Mouse (Mus musculus): ENCODE results near the gene Chpf. TPM values are rescaled to one million over a fixed set of nuclear protein-coding genes. Genes with fewer than 3 reads are reported as not detected.

Chpf gene
- polyA plus RNA-seq, 1 experiment from 2014 or later, result 44.7 TPM

DNA sequence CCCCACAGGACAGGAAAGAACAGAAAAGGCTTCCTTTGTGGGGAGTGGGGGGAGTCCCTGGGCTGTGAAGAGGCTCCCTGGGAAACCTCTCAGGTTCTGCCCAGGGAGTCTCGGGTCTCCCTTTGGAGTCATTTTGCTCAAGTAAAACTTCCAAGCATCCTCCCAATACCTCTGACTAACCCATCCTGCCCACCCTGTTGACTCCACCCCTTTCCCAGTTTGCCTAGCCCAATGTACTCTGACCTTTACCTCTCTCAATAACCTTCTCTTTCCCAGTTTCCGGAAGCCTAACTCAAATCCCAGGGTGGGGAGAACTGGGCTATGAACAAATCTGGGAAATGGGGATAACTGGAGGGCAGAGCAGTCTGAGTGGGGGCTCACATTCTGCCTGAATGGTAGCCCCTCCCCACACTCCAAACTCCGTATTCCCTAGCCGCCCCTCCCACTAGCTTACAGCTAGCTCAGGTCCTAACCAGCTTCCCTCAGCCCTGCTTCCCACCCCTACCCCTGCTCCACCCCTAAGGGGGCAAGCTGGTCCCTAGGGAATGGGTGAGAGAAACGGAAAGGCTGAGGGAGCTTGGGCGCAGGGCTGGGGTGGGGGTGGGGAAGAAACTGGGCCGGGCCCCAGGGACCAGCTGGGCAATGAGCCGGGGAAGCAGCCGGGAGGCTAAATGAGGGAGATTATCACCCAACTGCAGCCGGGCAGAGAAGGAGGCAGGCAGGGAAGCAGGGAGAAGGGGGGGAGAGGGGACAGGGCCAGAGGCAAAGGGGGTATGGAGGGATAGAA, 31.6 kb downstream of the Chpf start:
- Histone ChIP-seq H3K4me2 (ENCODE audit: low read depth, low read length) (peak overlapping the region; percentile 32; the same call in 1 of the 2 replicates), H3K27ac (ENCODE audit: low read depth, low read length) (peak overlapping the region; percentile 74; the same call in 1 of the 2 replicates), H3K9me3 (ENCODE audit: control insufficient read depth, low read length) (no peaks in the 10 kb centered on the region), H3K4me1 (ENCODE audit: control insufficient read depth, insufficient read depth, low read length) (peaks cover 86% of the 10 kb centered on the region), H3K36me3 (ENCODE audit: control insufficient read depth, insufficient read depth, low read length) (no peaks in the 10 kb centered on the region), H3K9ac (replicated peaks; ENCODE audit: low read depth, low read length) (peak overlapping the region; percentile 37; the same call in 1 of the 2 replicates), H3K27me3 (ENCODE audit: control insufficient read depth, insufficient read depth, low read length) (peaks cover 4% of the 10 kb centered on the region), H3K4me3 (ENCODE audit: low read depth, low read length) (no peak overlapping the region)
- WGBS, result 4% methylated on average over 10 of the region's 10 CpGs
- no peak for ATAC-seq (ENCODE audit: low read depth)

DNA sequence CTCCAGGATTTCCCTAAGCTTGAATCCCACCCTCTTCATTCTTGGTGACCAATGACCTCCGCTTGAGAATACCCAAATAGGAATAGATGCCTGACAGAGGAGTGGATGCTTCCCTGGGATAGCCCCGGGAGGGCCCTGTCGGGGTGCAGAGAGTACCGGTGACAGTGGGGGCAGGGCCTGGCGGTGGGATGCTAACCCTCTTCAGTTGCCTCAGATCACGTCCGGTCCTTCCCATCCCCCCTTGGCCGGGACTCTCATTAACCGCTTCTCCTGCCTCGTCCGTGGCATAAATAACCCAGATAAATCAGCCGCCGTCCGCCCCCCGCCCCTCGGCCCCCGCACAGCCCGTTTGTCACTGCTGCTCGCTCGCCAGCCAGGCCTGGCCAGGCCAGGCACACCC, 32.5 kb downstream of the Chpf start:
- H3K4me2 ChIP-seq (ENCODE audit: low read depth, low read length), result peak overlapping the region; percentile 32; the same call in 1 of the 2 replicates
- peak overlapping the region; percentile 74 for H3K27ac ChIP-seq (ENCODE audit: low read depth, low read length)
- H3K27me3 ChIP-seq (ENCODE audit: control insufficient read depth, insufficient read depth, low read length), result peaks cover 4% of the 10 kb centered on the region
- H3K36me3 ChIP-seq (ENCODE audit: control insufficient read depth, insufficient read depth, low read length), result no peaks in the 10 kb centered on the region
- 2% methylated on average over 20 of the region's 20 CpGs for WGBS
- H3K9ac ChIP-seq (replicated peaks; ENCODE audit: low read depth, low read length), result no peak overlapping the region
- H3K4me1 ChIP-seq (ENCODE audit: control insufficient read depth, insufficient read depth, low read length), result peaks cover 88% of the 10 kb centered on the region
- H3K9me3 ChIP-seq (ENCODE audit: control insufficient read depth, low read length), result no peaks in the 10 kb centered on the region
- no peak overlapping the region for H3K4me3 ChIP-seq (ENCODE audit: low read depth, low read length)
- ATAC-seq (ENCODE audit: low read depth), result no peak

DNA sequence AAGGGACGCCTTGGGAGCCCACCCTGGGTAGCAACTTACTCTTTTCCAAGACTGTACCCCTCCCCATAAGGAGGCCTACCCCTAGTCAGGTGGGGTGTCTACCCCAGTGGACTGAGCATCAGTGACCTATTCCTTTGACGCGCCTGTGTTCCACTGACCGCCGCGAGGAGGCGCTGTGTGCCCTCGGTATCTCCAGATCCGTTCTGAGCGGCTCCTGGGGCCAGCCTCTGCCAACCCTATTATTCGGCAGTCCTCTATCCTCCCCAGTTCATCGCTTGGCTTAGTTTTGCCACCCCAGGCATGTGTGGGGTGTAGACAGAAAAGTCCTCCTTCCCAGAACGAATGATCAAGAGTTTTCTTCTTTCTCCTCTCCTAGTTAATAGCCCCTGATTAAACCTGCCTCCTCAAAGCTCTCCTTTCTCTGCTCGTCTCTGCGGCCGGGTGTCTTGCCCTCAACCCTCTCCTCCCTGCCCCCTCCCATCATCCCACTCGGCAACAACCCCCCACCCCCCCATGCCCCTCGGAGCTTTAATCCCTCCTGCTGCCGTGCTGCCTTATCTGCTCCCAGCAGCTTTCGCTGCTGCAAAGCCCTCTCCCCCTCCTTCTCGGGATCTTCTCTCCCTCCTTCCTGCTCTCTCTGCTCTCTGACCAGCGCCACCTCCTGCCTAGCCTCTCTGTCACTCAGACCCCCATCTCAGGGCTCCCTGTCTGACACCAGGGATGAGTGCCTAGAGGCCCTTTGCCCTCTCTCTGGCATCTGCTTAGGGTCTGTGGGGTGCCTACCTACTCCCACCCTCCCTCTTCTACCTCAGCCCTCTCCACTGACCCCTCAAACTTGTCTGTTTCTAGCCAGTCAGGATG, 33.1 kb downstream of the Chpf start:
- WGBS, result under 1% methylated on average over 22 of the region's 22 CpGs
- Histone ChIP-seq H3K27me3 (ENCODE audit: control insufficient read depth, insufficient read depth, low read length) (peaks cover 4% of the 10 kb centered on the region), H3K9ac (replicated peaks; ENCODE audit: low read depth, low read length) (no peak overlapping the region), H3K36me3 (ENCODE audit: control insufficient read depth, insufficient read depth, low read length) (no peaks in the 10 kb centered on the region), H3K27ac (ENCODE audit: low read depth, low read length) (peak overlapping the region; percentile 74), H3K4me2 (ENCODE audit: low read depth, low read length) (peak overlapping the region; percentile 32), H3K4me1 (ENCODE audit: control insufficient read depth, insufficient read depth, low read length) (peaks cover 85% of the 10 kb centered on the region), H3K9me3 (ENCODE audit: control insufficient read depth, low read length) (no peaks in the 10 kb centered on the region), H3K4me3 (ENCODE audit: low read depth, low read length) (no peak overlapping the region)
- ATAC-seq (ENCODE audit: low read depth), result peak; percentile 3; the same call in 1 of the 2 replicates

DNA sequence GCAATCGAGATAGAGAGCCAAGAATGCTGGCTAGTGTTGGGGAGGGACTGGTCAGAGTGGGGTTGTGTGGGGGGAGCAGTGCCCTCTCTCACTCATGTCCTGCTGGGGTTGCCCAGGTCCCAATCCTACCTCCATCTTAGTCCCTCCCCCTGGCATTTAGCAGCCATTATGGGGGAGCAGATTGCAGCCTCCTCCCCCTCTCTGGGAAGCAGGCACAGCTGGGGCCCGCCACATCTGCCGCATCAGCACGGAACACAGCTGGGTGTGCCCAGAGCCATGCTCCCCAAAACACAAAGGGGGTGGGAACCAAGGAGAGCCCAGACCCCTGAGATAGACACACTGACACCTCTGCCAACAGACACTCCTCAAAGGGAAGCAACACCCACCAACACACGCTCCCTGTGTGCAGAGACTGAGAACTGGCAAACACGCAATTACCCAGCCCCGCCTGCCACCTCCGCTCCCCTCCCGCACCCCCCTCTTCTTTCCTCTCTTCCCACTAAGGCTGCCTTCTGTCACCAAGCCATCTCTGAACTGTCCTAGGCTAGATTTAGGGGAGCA, 33.9 kb downstream of the Chpf start:
- peak; percentile 6; the same call in 1 of the 2 replicates for ATAC-seq (ENCODE audit: low read depth)
- Histone ChIP-seq H3K4me3 (ENCODE audit: low read depth, low read length) (no peak overlapping the region), H3K27me3 (ENCODE audit: control insufficient read depth, insufficient read depth, low read length) (no peaks in the 10 kb centered on the region), H3K9ac (replicated peaks; ENCODE audit: low read depth, low read length) (no peak overlapping the region), H3K9me3 (ENCODE audit: control insufficient read depth, low read length) (no peaks in the 10 kb centered on the region), H3K27ac (ENCODE audit: low read depth, low read length) (peak overlapping the region; percentile 74), H3K36me3 (ENCODE audit: control insufficient read depth, insufficient read depth, low read length) (no peaks in the 10 kb centered on the region), H3K4me1 (ENCODE audit: control insufficient read depth, insufficient read depth, low read length) (peaks cover 78% of the 10 kb centered on the region), H3K4me2 (ENCODE audit: low read depth, low read length) (peak overlapping the region; percentile 32; the same call in 1 of the 2 replicates)
- WGBS, result 7% methylated on average over 8 of the region's 9 CpGs

GRCm38 (mm10) chr1:75444208-75444607, 34.9 kb downstream of the Chpf start:
- WGBS, result 21% methylated on average over 3 of the region's 3 CpGs
- Histone ChIP-seq H3K4me1 (ENCODE audit: control insufficient read depth, insufficient read depth, low read length) (peaks cover 70% of the 10 kb centered on the region), H3K4me2 (ENCODE audit: low read depth, low read length) (peak overlapping the region; percentile 25; the same call in 1 of the 2 replicates), H3K27me3 (ENCODE audit: control insufficient read depth, insufficient read depth, low read length) (no peaks in the 10 kb centered on the region), H3K27ac (ENCODE audit: low read depth, low read length) (peak overlapping the region; percentile 80), H3K36me3 (ENCODE audit: control insufficient read depth, insufficient read depth, low read length) (no peaks in the 10 kb centered on the region), H3K9me3 (ENCODE audit: control insufficient read depth, low read length) (no peaks in the 10 kb centered on the region), H3K4me3 (ENCODE audit: low read depth, low read length) (no peak overlapping the region), H3K9ac (replicated peaks; ENCODE audit: low read depth, low read length) (no peak overlapping the region)
- ATAC-seq (ENCODE audit: low read depth), result no peak

DNA sequence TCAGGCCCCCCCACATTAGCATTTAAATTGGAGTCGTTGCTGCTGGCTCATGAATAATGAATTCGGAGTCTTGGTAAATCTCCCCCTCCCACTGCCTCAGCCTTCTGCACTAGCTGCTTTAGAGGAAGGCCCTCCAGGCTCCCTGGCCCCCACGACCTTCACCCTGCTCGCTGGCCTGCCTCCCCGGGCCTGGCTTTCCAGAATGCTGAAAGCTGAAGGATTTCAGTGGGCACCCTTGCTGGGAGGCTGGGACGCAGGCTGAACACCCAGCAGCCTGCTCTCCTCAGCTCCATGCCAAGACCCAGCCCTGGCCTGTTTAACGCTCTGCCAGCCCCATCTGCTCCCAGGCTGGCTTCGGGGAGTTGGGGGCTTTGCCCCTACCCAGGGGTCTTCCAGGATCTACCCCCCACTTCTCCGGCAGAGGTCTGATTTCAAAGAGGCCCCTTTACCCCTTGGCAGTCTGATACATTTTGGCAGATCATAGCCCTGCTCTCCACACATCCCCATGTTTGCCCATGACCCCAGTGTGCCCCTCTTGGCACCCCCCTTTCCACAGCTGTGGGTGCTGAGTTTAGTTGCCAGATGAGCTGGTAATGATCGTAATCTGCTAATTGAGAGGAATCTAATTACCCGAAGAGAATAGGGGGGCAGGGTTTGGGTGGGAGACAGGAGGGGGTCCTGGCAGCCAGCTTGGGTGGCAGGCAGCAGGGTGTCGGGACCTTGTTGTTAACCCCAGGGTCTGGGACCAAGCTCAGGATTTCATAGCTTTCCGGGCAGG, 35.7 kb downstream of the Chpf start:
- H3K4me2 ChIP-seq (ENCODE audit: low read depth, low read length), result peak overlapping the region; percentile 25; the same call in 1 of the 2 replicates
- no peaks in the 10 kb centered on the region for H3K27me3 ChIP-seq (ENCODE audit: control insufficient read depth, insufficient read depth, low read length)
- H3K9ac ChIP-seq (replicated peaks; ENCODE audit: low read depth, low read length), result no peak overlapping the region
- no peaks in the 10 kb centered on the region for H3K9me3 ChIP-seq (ENCODE audit: control insufficient read depth, low read length)
- H3K4me3 ChIP-seq (ENCODE audit: low read depth, low read length), result no peak overlapping the region
- peaks cover 63% of the 10 kb centered on the region for H3K4me1 ChIP-seq (ENCODE audit: control insufficient read depth, insufficient read depth, low read length)
- WGBS, result 8% methylated on average over 13 of the region's 13 CpGs
- peak overlapping the region; percentile 80 for H3K27ac ChIP-seq (ENCODE audit: low read depth, low read length)
- peak; percentile 30 for ATAC-seq (ENCODE audit: low read depth)
- H3K36me3 ChIP-seq (ENCODE audit: control insufficient read depth, insufficient read depth, low read length), result no peaks in the 10 kb centered on the region

DNA sequence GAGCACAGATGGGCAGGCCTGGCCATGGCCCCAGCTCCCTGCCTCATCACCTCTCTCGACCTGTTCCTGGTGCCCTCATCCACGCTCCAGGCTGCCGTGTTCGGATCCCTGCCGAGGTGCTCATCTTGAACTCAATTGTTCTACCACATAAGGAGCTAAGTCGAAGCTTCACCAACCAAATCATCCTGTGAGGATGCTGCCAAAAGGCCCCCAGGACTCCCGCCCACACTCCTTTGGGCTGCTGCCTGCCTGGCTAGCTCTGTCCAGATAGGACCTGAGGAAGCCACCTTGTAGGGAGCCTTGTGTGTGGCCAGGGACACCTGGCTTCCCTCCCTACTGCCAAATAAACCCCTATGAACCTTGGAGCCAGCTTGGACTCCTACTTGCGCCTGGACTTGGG, 36.3 kb downstream of the Chpf start:
- Histone ChIP-seq H3K36me3 (ENCODE audit: control insufficient read depth, insufficient read depth, low read length) (no peaks in the 10 kb centered on the region), H3K9ac (replicated peaks; ENCODE audit: low read depth, low read length) (no peak overlapping the region), H3K27ac (ENCODE audit: low read depth, low read length) (peak overlapping the region; percentile 80), H3K4me2 (ENCODE audit: low read depth, low read length) (no peak overlapping the region), H3K4me3 (ENCODE audit: low read depth, low read length) (no peak overlapping the region), H3K4me1 (ENCODE audit: control insufficient read depth, insufficient read depth, low read length) (peaks cover 59% of the 10 kb centered on the region), H3K9me3 (ENCODE audit: control insufficient read depth, low read length) (no peaks in the 10 kb centered on the region), H3K27me3 (ENCODE audit: control insufficient read depth, insufficient read depth, low read length) (no peaks in the 10 kb centered on the region)
- WGBS, result 32% methylated on average over 8 of the region's 8 CpGs
- no peak for ATAC-seq (ENCODE audit: low read depth)

DNA sequence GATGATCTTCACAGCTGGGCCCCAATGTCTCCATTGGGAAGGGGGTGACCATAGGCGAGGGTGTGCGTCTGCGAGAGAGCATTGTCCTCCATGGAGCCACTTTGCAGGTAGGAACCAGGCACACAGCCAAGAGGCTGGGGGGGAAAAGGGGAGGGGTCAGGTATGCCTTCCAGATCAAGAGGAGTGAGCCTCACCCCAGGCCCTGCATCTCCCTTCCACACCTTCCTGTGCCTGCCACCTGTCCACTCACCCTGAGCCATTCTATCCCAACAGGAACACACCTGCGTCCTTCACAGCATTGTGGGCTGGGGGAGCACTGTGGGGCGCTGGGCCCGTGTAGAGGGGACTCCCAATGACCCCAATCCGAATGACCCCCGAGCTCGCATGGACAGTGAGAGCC, 36.9 kb downstream of the Chpf start:
- Histone ChIP-seq H3K9ac (replicated peaks; ENCODE audit: low read depth, low read length) (no peak overlapping the region), H3K4me2 (ENCODE audit: low read depth, low read length) (no peak overlapping the region), H3K27ac (ENCODE audit: low read depth, low read length) (peak overlapping the region; percentile 80), H3K36me3 (ENCODE audit: control insufficient read depth, insufficient read depth, low read length) (no peaks in the 10 kb centered on the region), H3K9me3 (ENCODE audit: control insufficient read depth, low read length) (no peaks in the 10 kb centered on the region), H3K4me3 (ENCODE audit: low read depth, low read length) (no peak overlapping the region), H3K27me3 (ENCODE audit: control insufficient read depth, insufficient read depth, low read length) (no peaks in the 10 kb centered on the region), H3K4me1 (ENCODE audit: control insufficient read depth, insufficient read depth, low read length) (peaks cover 52% of the 10 kb centered on the region)
- no peak for ATAC-seq (ENCODE audit: low read depth)
- WGBS, result 85% methylated on average over 9 of the region's 9 CpGs
